Mouse (Mus musculus) layer of hippocampus, adult 2 months (tissue): Measurements from ENCODE around the gene Mthfd1l. TPM values are rescaled to one million over a fixed set of nuclear protein-coding genes. Genes with fewer than 3 reads are reported as not detected.

Source experiments
- DNase-seq, 2 experiments: peaks; one replicate each; pipeline ENCODE4 v3.0.0; 2022; ENCODE audit warnings: low spot score in 2 of 2
- H3K27ac ChIP-seq: fragments of 200-600 bp; 2 replicates; pipeline ENCODE4 v1.8.1; 2022
- H3K4me3 ChIP-seq: fragments of 200-600 bp; 2 replicates; pipeline ENCODE4 v1.8.1; 2022; ENCODE audit warnings: mild to moderate bottlenecking
- CTCF ChIP-seq: fragments of 200-600 bp; conservative IDR thresholded peaks from 2 replicates; pipeline ENCODE4 v1.8.1; 2022; ENCODE audit warnings: antibody characterized with exemption, mild to moderate bottlenecking, moderate library complexity
- long read RNA-seq, 2 experiments: library from polyadenylated mRNA; stranded (forward); transcript quantifications; one replicate each; pipeline ENCODE4 v2.0.0; 2021; ENCODE audit warnings: borderline mapping rate in 2 of 2
- total RNA-seq, 2 experiments: library from RNA; stranded (reverse); gene quantifications; 2 replicates each; pipeline ENCODE4 v1.2.3; 2021

Mthfd1l gene
- total RNA-seq, result 1 to 10 TPM; 8.2 to 9.2 TPM
- long read RNA-seq, experiment 1, partial matches to known transcripts, result 1 of 37 reads
- long read RNA-seq, experiment 1, other reads (novel, unspliced or antisense), result 33 of 37 reads
- long read RNA-seq, experiment 2, transcript Mthfd1l-202 (28 exons, 3,669 nt), result major isoform, 9 of 60 reads
- long read RNA-seq, experiment 2, partial matches to known transcripts, result 2 of 60 reads
- long read RNA-seq, experiment 2, other reads (novel, unspliced or antisense), result 47 of 60 reads

DNA sequence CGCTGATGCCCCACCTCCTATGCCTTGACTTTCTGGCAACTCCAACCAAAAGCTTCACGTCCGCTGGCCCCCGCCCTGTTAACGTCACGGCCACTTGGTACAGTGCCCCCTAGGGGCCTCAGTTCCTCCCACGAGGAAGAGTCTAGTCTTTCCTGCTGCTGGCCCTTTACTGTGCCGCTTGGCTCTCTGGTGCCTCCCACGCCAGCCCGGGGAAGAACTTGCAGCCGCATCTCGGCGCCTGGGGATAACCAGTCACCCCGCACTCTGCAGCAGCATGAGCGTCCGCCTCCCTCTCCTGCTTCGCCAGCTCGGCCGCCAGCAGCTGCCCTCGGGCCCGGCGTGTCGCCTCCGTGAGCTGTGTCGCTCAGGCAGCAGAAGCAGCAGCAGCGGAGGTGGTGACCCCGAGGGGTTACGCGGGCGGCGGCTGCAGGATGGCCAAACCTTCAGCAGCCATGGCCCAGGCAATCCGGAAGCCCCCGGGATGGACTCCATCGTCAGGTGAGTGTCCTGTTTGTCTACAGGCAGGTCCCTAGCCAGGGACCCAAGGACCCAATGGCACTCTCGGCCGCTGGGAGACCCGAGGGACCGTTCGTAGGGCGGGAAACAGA lies at the start of gene Mthfd1l:
TSS of gene Mthfd1l (plus strand) at position 138 of the 608 bp plus-strand sequence.
- peak; percentile 84 for TF ChIP-seq CTCF
- Histone ChIP-seq H3K27ac (peak within 1 kb of the TSS; percentile 90), H3K4me3 (peak within 1 kb of the TSS; percentile 67)
- peak; percentile 68 to 75 for DNase-seq

DNA sequence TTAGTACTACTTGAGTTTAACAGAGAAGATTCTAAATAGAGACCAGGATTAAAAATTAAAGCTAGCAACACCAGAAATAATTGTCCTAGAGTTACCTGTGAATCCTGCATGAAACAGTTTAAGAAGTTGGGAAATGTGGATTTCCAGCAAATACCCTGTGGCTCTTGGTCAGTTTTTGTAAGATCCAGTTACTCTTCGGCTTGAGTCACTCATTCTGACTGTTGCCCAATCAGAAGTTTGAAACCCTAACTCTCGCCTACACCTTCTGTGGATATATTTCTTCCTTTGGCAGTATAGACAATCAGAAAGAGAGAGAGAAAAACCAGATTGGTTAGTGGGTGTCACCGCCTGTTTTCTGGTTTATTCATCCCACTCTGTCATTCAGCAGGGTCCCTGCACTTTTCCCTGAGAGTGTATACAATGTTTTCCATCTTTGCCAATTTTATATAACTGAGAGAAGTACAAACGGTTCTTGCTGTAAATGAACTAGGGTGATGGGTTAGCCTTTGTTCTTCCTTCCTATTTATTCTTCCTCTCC lies 44.8 kb upstream of the Mthfd1l start:
- Histone ChIP-seq H3K27ac (peak overlapping the region; percentile 49; the same call in 1 of the 2 replicates), H3K4me3 (no peak overlapping the region)
- DNase-seq, result peak; percentile 47 to 50
- TF ChIP-seq CTCF, result no peak

DNA sequence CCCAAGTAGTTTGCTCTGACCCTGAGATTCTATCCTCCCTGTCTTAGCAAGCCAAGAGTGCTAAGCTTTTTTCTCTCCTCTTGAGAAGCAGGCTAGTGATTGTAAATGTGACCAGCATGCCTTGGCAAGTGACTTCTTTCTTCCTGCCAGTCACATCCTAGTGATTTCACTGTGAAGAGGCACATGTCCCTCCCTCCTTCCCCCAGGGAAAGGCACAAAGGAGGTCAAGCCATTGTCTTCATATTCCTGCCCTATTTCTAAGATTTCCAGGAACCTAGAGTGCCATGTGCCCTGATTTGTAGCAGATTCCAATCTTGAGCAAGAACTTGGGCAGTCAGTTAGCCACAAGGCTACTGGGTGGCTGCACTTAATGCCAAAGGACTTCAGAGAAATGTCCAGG lies 41.1 kb upstream of the Mthfd1l start:
- no peak for TF ChIP-seq CTCF
- no peak overlapping the region for H3K27ac ChIP-seq
- H3K4me3 ChIP-seq, result no peak overlapping the region
- DNase-seq, result no peak

DNA sequence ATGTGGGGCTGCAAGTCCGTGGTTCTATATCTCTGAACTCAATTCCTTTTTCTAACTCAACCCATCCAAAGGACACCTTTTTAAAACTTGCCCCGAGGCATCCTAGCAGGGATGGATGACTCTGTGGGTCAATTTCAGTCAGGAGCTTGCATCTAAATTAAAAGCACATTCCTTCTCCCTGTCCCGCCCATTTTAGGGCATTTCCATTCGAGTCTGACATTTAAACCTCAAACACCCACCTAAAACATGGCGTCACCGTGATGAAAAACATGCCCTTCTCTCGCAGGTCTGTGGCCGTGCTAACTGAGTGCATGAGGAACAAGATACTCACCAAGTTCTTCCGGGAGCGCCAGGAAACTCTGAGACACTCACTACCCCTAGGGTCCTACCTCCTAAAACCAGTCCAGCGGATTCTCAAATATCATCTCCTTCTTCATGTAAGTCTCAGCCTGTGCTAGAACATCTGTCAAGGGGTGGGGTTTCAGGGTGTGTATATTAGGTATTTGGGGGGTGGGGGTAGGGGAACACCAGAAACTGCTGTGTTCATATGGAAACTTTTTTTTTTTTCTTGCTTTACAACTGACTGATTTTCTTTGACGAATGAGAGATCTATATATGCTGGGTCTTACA lies 39.5 kb upstream of the Mthfd1l start:
- no peak for TF ChIP-seq CTCF
- DNase-seq, result no peak
- Histone ChIP-seq H3K4me3 (no peak overlapping the region), H3K27ac (no peak overlapping the region)

DNA sequence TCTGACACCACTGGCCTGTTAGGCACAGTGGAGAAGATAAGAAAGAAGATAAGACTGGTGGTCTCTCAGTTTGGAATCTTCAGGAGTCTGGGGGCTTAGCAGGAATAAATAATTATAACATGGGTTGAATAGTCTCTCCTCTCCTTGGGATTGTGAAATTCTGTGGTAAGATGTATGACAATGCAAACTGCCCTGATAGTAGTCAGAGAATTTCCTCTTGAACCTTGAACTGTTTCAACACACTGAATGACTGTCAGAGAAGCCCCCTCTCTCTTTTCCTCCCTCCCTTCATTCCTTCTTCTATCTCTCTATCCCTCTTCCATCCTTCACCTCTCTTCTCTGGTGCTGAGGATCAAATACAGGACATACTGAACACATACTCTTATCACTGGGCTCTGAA lies 36.1 kb upstream of the Mthfd1l start:
- Histone ChIP-seq H3K27ac (no peak overlapping the region), H3K4me3 (no peak overlapping the region)
- no peak for TF ChIP-seq CTCF
- DNase-seq, result no peak

DNA sequence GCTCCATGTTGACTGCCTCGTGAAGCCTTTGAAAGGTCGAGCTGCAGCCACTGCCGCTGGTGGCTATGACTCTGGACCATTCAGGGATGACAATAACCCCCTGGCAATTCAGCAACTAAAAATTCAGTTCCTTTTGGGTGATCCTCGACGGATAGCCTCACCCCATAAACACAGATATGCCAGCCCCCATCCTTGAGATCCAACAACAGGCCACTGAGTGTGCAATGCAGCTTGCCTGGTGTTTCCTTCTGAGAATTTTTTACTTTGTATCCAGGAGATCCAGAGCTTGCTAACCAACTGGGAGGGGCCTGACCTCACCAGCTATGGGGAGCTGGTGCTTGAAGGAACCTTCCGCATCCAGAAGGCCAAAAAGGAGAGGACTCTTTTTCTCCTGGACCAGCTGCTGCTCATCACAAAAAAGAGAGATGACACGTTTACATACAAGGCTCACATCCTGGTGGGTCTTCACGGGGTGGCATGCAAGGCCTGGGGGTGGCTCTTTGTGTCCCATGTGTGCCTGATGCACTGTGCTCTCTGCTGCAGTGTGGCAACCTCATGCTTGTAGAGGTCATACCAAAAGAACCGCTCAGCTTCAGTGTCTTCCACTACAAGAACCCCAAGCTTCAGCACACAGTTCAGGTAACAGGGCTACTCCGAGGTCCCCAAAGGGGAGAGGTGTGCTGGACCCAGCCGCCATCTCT lies 32.9 kb upstream of the Mthfd1l start:
- no peak for TF ChIP-seq CTCF
- Histone ChIP-seq H3K4me3 (no peak overlapping the region), H3K27ac (no peak overlapping the region)
- no peak for DNase-seq

DNA sequence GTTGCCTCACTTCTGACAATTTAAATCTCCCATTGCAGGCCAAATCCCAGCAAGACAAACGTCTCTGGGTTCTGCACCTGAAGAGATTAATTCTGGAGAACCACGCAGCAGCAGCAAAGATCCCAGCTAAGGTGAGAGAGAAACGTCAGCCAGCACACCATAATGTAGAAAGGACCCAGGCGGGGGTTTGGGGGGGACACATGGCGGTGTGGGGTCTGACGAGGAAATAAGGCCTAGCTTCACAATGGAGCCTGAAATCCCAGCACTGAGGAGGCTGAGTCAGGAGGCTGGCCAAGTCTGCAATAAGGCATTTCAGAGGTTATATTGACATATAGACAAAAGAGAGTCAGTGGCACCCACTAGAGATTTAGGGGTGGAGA lies 32.3 kb upstream of the Mthfd1l start:
- H3K4me3 ChIP-seq, result no peak overlapping the region
- TF ChIP-seq CTCF, result no peak
- no peak for DNase-seq
- H3K27ac ChIP-seq, result no peak overlapping the region

DNA sequence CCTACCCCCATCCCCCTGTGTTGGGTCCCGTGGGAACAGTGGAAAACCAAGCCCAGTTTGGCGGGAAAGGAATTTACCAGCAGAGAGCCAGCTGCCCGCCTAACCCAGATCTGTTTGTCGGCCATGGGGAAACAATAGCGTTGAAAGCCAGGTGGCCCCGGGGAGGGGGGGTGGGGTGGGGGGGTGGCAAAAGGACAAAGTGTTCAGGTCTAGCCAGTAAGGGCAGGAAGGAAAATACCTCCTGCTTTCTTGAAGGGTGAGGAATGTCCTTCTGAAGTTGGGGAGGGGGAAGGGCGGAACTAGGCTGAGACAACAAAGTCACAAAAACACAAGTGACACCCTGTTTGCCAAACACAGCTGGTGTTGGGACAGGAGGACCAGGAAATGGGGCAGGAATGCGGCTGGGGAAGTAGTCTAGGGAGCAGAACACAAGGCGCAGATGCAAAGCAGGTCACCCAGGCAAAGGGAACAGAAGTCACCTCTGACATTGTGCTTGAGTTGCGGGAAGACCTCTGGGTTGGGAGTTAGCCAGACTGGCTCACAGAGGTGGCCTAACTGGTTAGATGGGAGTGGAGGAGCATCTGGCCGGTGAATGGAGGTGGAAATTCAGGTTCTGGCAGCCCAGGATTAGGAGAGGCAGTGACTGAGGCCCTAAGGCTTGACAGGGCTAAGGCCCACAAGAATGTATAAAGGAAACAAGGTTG lies 31.7 kb upstream of the Mthfd1l start:
- no peak for TF ChIP-seq CTCF
- no peak overlapping the region for H3K4me3 ChIP-seq
- no peak for DNase-seq
- H3K27ac ChIP-seq, result peak overlapping the region; percentile 61; the same call in 1 of the 2 replicates

DNA sequence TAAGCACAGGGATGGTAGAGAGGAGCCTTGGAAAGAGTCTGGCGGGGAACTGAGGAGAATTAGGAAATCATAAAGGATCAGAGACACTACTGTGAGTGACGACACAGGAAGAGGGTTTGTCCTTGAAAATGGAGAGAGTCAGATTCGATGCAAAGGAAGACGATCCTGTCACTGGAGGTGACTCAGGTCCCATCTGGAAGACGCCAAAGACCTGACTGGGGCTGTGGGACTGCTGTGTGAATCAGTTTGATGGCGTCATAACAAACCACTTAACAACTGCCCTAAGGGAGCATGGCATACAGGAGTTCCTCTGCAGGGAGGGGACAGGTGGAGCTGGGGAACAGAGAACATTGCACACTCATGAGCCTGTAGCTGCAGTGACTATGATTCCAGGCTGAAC lies 30.6 kb upstream of the Mthfd1l start:
- DNase-seq, result no peak
- H3K27ac ChIP-seq, result no peak overlapping the region
- TF ChIP-seq CTCF, result no peak

DNA sequence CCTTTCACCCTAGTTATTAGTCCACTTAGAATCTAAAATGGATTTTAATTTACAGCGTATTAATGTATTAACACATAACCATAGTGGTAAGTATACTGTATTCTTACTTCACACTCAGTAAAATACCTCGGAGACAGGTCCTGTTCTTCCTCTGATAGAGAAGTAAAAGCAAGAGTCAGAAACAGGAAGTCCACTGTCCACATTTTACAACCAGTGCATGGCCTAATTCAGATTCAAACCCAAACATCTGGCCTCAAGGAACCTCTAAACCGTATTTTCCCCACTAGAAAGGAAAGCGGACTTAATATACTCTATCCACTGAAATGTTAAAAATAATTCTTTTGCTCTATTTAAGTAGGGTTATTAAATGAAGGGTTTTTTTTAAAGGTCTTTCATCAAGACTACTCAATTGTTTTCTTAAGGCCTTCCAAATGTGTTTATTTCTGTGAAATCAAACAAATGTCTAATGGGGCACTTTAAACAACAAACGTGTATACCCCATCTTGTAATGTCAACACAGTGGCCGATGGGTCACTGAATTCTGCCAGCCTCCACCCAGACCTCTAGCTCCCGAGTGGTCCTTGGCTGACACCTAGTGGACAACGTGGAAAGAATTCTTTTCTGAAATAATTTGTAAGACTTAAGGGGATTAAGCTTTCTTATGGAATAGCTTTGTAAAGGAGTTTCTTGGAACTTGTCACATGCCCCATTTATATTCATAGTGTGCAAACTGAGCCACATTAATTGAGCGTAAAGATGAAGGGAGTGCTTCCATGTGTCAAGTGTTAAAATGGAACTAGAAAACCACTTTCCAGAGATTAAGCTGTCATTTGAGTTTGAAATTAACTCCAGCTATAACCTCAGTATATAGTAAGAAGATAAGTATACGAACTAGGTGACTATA lies 29.2 kb upstream of the Mthfd1l start:
- peak overlapping the region; percentile 44; the same call in 1 of the 2 replicates for H3K27ac ChIP-seq
- no peak overlapping the region for H3K4me3 ChIP-seq
- peak; percentile 52 to 74 for DNase-seq
- TF ChIP-seq CTCF, result peak; percentile 94

More for the DNA sequence above, 30.6 kb upstream of the Mthfd1l start:
- no peak overlapping the region for H3K4me3 ChIP-seq

DNA sequence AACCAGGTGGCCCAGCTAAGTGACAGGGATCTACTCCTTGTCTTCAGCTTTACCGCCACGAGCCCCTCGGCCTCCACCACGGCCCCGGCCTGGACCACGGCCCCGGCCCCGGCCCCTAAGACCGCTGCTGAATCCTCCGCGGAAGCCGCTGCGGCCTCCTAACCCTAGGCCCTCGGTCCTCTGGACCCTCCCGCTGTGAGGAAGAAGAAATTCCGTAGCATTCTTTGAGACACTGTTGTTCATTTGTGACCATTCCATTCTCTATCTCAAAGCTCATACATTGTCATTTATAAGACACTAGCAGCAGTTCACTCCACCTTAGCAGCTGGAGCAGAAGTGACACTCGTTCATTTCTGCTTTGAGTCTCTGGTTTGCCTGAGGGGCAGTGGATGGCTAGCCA lies 26.0 kb upstream of the Mthfd1l start:
- no peak for TF ChIP-seq CTCF
- no peak for DNase-seq
- Histone ChIP-seq H3K27ac (no peak overlapping the region), H3K4me3 (no peak overlapping the region)
